Mouse (Mus musculus) liver, embryonic 14.5 days (tissue): Measurements from ENCODE around the gene Eef1akmt2.

Experiments
- CTCF ChIP-seq: IDR thresholded peaks from 2 replicates; pipeline ENCODE4 v1.5.1; 2016; ENCODE audit warnings: antibody characterized with exemption, low read depth, control low read depth
- EP300 ChIP-seq: IDR thresholded peaks from 2 replicates; pipeline ENCODE4 v1.6.1; 2016; ENCODE audit warnings: antibody characterized with exemption, low read depth

- no peak for TF ChIP-seq CTCF
- TF ChIP-seq EP300: no peak
Measured at GRCm38 (mm10) chr7:132780611-132781010, 71.9 kb downstream of the Eef1akmt2 start.
